Mouse (Mus musculus) liver, embryonic 11.5 days (tissue): ENCODE measurements around the gene Kdsr. TPM values are rescaled to one million over a fixed set of nuclear protein-coding genes. Genes with fewer than 3 reads are reported as not detected.

ENCODE experiments used
- ATAC-seq: fragments of 200-750 bp; cut with Nextera tagmentation; replicated peaks from 2 replicates; pipeline ENCODE4 v1.8.0; 2017; ENCODE audit warnings: moderate number of reproducible peaks, mild to moderate bottlenecking, moderate TSS enrichment, moderate library complexity; ENCODE audit not compliant: low FRiP score
- DNase-seq: peaks from one replicate; pipeline ENCODE4 v3.0.0-alpha.2; 2017; ENCODE audit warnings: low spot score
- H3K27ac ChIP-seq: fragments of 300-500 bp; sonication (generic); 2 replicates; pipeline ENCODE4 v1.5.1; 2014; ENCODE audit warnings: mild to moderate bottlenecking, low read depth, low read length, control low read depth
- H3K27me3 ChIP-seq: fragments of 300-500 bp; sonication (generic); replicated peaks from 2 replicates; pipeline ENCODE4 v1.6.1; 2014; ENCODE audit warnings: low read length, mixed read lengths; ENCODE audit not compliant: control insufficient read depth, insufficient read depth
- H3K36me3 ChIP-seq: fragments of 300-500 bp; sonication (generic); 2 replicates; pipeline ENCODE4 v1.6.1; 2014; ENCODE audit warnings: mild to moderate bottlenecking, low read length, moderate library complexity, mixed read lengths; ENCODE audit not compliant: control insufficient read depth, insufficient read depth
- H3K4me1 ChIP-seq: fragments of 300-500 bp; sonication (generic); replicated peaks from 2 replicates; pipeline ENCODE4 v1.6.1; 2014; ENCODE audit warnings: low read length, mixed read lengths; ENCODE audit not compliant: control insufficient read depth, insufficient read depth
- H3K4me2 ChIP-seq: fragments of 300-500 bp; sonication (generic); 2 replicates; pipeline ENCODE4 v1.6.1; 2014; ENCODE audit warnings: mild to moderate bottlenecking, control low read depth, moderate library complexity
- H3K4me3 ChIP-seq: fragments of 300-500 bp; sonication (generic); 2 replicates; pipeline ENCODE4 v1.5.1; 2014; ENCODE audit warnings: low read depth, low read length, control low read depth
- H3K9ac ChIP-seq: fragments of 300-500 bp; sonication (generic); 2 replicates; pipeline ENCODE4 v1.6.1; 2014; ENCODE audit warnings: low read depth, low read length, control low read depth
- H3K9me3 ChIP-seq: fragments of 300-500 bp; sonication (generic); 2 replicates; pipeline ENCODE4 v1.6.1; 2016; ENCODE audit warnings: low read length, inconsistent platforms, mixed read lengths; ENCODE audit not compliant: control insufficient read depth
- WGBS: fragments of 180-500 bp; shearing (Covaris S2); extraction: QIAGEN DNeasy Blood & Tissue Kit; methylation state at CpG from one replicate; pipeline ENCODE4 v1.1.7; 2014; 5-methylcytosine and 5-hydroxymethylcytosine counted together
- polyA plus RNA-seq: library from polyadenylated mRNA; unstranded; fragments of >200 nt; fragmentation: Nextera tagmentation; extraction: Ambion mirVana; gene quantifications from 2 replicates; pipeline ENCODE4 v1.2.1, GENCODE M21; 2014

Kdsr gene
- polyA plus RNA-seq, 1 experiment from 2014 or later: 8.1 TPM

DNA sequence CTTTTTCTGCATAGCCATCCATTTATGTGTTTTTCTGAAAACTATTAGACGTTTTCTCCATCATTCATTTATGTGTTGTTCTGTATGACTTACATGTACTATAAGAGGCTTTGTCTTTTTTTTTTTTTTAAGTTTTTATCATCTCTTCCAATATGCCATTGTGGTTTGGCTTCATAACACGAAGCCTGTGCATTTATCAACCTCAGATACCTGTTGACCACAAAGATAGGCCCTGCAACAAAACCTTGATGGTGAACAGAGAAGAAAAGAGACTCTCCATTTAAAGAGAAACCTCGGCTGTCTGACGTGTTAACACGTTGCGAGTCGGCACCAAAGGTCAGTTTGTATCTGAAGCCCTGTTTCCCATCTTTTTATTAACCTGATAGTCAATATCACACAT lies 49.3 kb downstream of the Kdsr start:
- Histone ChIP-seq H3K4me2 (no peak overlapping the region), H3K27me3 (peaks cover 11% of the 10 kb centered on the region), H3K27ac (no peak overlapping the region), H3K4me1 (peaks cover 10% of the 10 kb centered on the region), H3K4me3 (no peak overlapping the region), H3K9me3 (no peaks in the 10 kb centered on the region), H3K36me3 (no peaks in the 10 kb centered on the region), H3K9ac (no peak overlapping the region)
- DNase-seq (no peak), ATAC-seq (no peak)
- 57% methylated on average over 7 of the region's 7 CpGs for WGBS

DNA sequence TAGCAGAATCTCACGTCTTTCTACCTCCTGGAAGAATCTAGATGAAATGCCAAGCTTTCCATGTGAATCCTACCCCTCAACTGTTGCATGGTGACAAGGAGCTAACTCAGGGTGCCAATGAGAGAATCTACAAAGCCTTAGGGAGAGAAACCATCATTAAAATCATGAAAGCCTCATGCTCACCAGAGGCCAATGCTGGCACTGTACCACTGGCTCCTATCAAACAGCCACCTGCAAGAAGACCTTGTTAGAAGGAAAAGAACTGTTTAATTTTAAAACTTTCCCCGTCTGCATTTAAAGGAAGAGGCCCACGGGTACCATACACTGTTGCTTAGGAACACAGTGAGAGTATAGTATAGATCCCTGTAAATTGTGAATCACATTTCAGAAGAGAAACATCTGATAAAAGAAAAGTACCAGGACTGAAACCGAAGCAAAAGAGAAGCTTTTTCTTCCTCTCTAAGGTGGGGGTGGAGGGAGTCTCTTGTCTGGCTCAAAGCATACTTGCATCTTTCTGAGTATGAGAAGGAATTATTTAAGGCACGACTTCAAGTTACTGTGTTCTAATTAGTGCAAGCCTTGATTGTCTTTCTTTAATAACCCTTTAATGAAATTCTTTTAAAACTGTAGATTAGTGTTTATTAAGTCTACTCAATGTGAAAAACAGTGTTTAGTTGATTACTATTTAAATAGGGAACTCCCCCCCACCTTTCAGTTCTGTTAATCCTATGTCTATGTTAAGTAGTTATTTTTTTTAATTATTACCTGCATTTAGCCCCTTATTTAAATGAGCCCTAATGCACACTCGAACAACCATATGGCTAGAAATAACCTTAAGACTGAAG lies 52.3 kb downstream of the Kdsr start:
- ATAC-seq (no peak), DNase-seq (no peak)
- no peak overlapping the region for H3K4me3 ChIP-seq
- H3K4me2 ChIP-seq: no peak overlapping the region
- H3K27me3 ChIP-seq: peaks cover 6% of the 10 kb centered on the region
- 0 out of 2 replicates have a peak, but pooled peaks cover under 1% of the 10 kb centered on the region for H3K4me1 ChIP-seq
- no peaks in the 10 kb centered on the region for H3K36me3 ChIP-seq
- H3K9ac ChIP-seq: no peak overlapping the region
- no peaks in the 10 kb centered on the region for H3K9me3 ChIP-seq
- WGBS: 74% methylated on average over 6 of the region's 6 CpGs
- H3K27ac ChIP-seq: no peak overlapping the region

DNA sequence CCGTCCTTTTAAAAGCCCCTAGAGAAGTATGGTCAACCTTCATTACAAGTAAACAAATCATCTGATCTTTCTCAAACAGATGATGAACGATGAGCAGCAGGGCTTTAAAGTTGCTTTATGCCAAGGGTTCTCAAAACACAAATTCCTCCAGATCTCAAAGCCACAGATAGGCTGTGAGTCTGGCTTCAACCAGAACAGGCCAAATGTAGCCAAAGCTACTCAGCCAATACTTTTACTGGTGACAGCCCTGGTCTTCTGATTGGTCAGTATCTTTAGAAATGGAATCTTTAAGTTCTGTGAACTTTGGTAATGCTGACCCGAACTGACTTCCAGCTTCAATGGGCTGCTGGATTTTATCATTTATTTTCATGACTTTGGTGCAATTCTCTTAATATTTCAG lies 56.3 kb downstream of the Kdsr start:
- WGBS: 44% methylated on average over 3 of the region's 3 CpGs
- H3K9ac ChIP-seq: no peak overlapping the region
- H3K4me1 ChIP-seq: no peaks in the 10 kb centered on the region
- ATAC-seq: no peak
- H3K27me3 ChIP-seq: no peaks in the 10 kb centered on the region
- H3K4me3 ChIP-seq: no peak overlapping the region
- H3K9me3 ChIP-seq: no peaks in the 10 kb centered on the region
- H3K4me2 ChIP-seq: no peak overlapping the region
- H3K36me3 ChIP-seq: no peaks in the 10 kb centered on the region
- no peak for DNase-seq
- H3K27ac ChIP-seq: no peak overlapping the region

DNA sequence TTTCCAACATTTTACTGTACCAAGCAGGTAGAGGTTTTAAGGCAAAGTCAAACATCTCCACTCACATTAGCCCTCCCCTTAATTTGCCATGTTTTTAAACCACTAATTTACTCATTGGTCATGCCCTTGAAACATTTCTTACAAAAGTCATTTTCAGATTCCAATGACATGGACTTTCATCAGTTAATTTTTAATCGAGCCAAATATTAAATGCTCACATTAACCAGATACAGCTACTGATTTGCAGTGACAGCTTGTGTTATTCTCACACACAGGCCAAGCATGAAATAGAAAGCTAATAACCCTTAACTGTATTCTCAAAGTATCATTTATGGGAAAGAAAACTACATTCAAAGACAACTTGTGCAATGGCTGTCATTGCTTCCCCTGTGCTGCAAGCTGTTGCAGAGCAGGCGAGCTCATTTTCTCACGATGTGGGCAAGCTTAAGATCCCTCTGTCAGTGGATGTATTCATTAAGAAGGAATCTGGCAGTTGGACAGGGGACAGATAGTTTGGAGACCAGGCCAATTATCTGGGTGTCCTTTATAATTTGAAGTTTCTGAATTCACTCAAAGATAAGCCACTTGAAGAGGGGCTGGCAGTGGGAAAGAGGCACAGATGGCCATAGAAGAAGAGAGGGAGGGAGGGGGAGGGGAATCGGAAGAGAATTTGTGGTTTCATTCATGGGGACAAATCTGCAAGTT lies 56.9 kb downstream of the Kdsr start:
- no peak for DNase-seq
- Histone ChIP-seq H3K4me2 (no peak overlapping the region), H3K27ac (no peak overlapping the region), H3K9me3 (no peaks in the 10 kb centered on the region), H3K4me3 (no peak overlapping the region), H3K9ac (no peak overlapping the region), H3K36me3 (no peaks in the 10 kb centered on the region), H3K27me3 (no peaks in the 10 kb centered on the region), H3K4me1 (no peaks in the 10 kb centered on the region)
- 48% methylated on average over 4 of the region's 4 CpGs for WGBS
- ATAC-seq: no peak

DNA sequence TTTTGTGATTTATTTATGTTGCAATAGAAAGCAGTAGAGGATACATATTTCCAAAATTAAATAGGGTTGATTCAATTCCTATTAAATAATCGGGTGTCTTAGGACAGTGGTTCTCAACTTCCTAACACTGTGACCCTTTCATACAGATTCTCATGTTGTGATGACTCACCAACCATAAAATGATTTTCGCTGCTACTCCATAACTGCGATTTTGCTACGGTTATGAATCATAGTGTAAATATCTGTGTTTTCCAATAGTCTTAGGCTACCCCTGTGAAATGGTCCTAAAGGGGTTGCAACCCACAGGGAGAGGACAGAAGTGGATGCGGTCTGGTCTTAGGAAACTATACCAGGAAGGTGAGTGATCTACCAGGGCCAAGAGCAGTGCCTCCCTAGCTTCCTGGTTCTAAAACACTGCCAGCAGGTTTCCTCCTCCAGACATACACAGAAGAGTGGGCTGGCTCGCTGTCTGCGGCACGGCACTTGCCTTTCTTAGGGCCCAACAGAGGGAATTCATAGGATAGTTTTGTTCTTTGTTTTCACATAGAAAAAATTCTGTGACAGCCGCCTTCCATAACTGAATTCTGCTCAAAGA lies 58.9 kb downstream of the Kdsr start:
- 89% methylated on average over 9 of the region's 9 CpGs for WGBS
- no peaks in the 10 kb centered on the region for H3K4me1 ChIP-seq
- H3K27me3 ChIP-seq: no peaks in the 10 kb centered on the region
- no peak overlapping the region for H3K4me3 ChIP-seq
- ATAC-seq (no peak), DNase-seq (no peak)
- no peak overlapping the region for H3K27ac ChIP-seq
- no peaks in the 10 kb centered on the region for H3K36me3 ChIP-seq
- no peak overlapping the region for H3K9ac ChIP-seq
- H3K4me2 ChIP-seq: no peak overlapping the region
- H3K9me3 ChIP-seq: no peaks in the 10 kb centered on the region

DNA sequence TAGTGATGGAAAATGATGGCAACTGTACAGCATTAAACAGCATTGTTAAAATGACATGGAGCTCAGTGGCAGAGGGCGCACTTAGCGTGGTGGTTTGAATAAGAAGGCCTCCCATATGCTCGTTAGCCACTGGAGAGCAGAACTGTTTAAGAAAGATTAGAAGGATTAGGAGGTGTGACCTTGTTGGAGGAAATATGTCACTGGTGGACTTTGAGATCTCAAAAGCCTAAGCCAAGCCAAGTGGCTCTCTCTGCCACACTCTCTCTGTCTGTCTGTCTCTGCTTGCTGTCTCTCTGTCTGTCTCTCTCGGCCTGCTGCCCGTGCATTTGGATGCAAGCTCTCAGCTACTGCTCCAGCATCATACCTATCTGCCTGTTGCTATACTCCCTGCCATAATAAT lies 63.1 kb downstream of the Kdsr start:
- Histone ChIP-seq H3K36me3 (no peaks in the 10 kb centered on the region), H3K4me2 (no peak overlapping the region), H3K27me3 (no peaks in the 10 kb centered on the region), H3K9me3 (no peaks in the 10 kb centered on the region), H3K9ac (no peak overlapping the region), H3K4me3 (no peak overlapping the region), H3K4me1 (no peaks in the 10 kb centered on the region), H3K27ac (no peak overlapping the region)
- WGBS: 85% methylated on average over 5 of the region's 5 CpGs
- DNase-seq (no peak), ATAC-seq (no peak)

DNA sequence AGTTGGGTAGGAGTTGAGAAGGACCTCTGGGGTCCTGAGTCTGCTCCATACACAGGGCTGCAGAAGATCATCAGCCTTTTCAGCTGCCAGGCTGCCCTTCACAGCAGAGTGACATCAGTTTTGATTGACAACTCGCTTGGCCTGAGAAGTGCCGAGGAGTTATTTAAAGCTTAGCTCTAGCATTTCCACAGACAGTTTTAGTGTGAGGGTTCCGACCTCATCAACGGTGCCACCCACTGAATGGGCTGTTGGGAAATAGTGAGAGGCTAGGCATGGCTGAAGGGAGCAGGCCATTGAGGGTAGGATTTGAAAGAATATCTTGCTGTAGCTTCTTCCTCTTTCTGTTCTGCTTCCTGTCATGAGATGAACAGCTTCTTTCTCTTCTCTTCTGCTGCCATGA lies 63.9 kb downstream of the Kdsr start:
- Histone ChIP-seq H3K4me3 (no peak overlapping the region), H3K36me3 (no peaks in the 10 kb centered on the region), H3K4me1 (no peaks in the 10 kb centered on the region), H3K9ac (no peak overlapping the region), H3K27ac (no peak overlapping the region), H3K27me3 (no peaks in the 10 kb centered on the region), H3K4me2 (no peak overlapping the region), H3K9me3 (no peaks in the 10 kb centered on the region)
- ATAC-seq (no peak), DNase-seq (no peak)
- WGBS: 69% methylated on average over 4 of the region's 4 CpGs

DNA sequence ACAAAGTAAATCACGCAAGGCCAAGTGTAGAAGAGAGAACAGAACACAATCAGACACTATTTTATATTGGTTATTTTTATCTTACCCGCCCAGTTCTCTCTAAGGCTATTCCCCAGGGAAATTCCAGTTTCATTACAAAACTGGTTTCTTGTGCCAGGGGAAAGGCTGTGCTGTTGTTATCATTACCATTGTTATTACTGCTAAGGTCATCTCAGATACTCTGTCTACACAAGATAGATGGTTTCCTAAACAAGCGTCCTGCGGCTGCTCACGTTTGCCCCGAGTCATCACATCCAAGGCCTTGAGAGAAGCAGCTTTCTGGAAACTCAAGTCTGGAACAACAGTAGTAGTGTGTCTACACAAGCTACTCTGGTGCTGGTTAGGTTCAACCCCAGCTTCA lies 65.2 kb downstream of the Kdsr start:
- Histone ChIP-seq H3K27me3 (no peaks in the 10 kb centered on the region), H3K4me2 (no peak overlapping the region), H3K9ac (no peak overlapping the region), H3K9me3 (no peaks in the 10 kb centered on the region), H3K27ac (no peak overlapping the region), H3K4me3 (no peak overlapping the region), H3K36me3 (no peaks in the 10 kb centered on the region), H3K4me1 (no peaks in the 10 kb centered on the region)
- ATAC-seq (no peak), DNase-seq (no peak)
- 80% methylated on average over 6 of the region's 6 CpGs for WGBS
